Mouse (Mus musculus) heart, embryonic 14.5 days (tissue): ENCODE measurements around the gene Anapc11. TPM values are rescaled to one million over a fixed set of nuclear protein-coding genes. Genes with fewer than 3 reads are reported as not detected.
A peak's percentile ranks its signal among the peaks of the same experiment; 100 is the strongest.
"Not testable (repeated sequence)": the region's sequence is repeated elsewhere in the genome, so short reads cannot be mapped to it uniquely, and the experiment has no call there.

Source experiments
- ATAC-seq: fragments of 200-750 bp; cut with Nextera tagmentation; 2 replicates; pipeline ENCODE4 v1.8.0; 2017; ENCODE audit warnings: low read depth, moderate TSS enrichment; ENCODE audit not compliant: insufficient number of reproducible peaks, insufficient read depth, low FRiP score
- H3K27ac ChIP-seq, 2 experiments: fragments of 200-500 bp in 1 of 2; fragments of 300-500 bp in 1 of 2; sonication (generic) in 1 of 2; replicated peaks in 1 of 2; 2 replicates each; pipeline ENCODE4 v1.5.1; 2012 to 2014; ENCODE audit warnings: low read depth in 2 of 2, low read length in 2 of 2, control low read depth in 1 of 2, mild to moderate bottlenecking in 1 of 2, mixed read lengths in 1 of 2; ENCODE audit not compliant: control insufficient read depth in 1 of 2, insufficient read depth in 1 of 2
- H3K27me3 ChIP-seq: fragments of 300-500 bp; sonication (generic); 2 replicates; pipeline ENCODE4 v1.6.1; 2014; ENCODE audit warnings: mild to moderate bottlenecking, low read length, control low read depth; ENCODE audit not compliant: control insufficient read depth, insufficient read depth
- H3K36me3 ChIP-seq: fragments of 300-500 bp; sonication (generic); 2 replicates; pipeline ENCODE4 v1.6.1; 2014; ENCODE audit warnings: mild to moderate bottlenecking, control low read depth, low read length, mixed read lengths; ENCODE audit not compliant: control insufficient read depth, insufficient read depth
- H3K4me1 ChIP-seq, 2 experiments: fragments of 200-500 bp in 1 of 2; fragments of 300-500 bp in 1 of 2; sonication (generic) in 1 of 2; 2 replicates each; pipeline ENCODE4 v1.6.1; 2012 to 2014; ENCODE audit warnings: low read length in 2 of 2, control low read depth in 1 of 2, mixed read lengths in 1 of 2; ENCODE audit not compliant: control insufficient read depth in 2 of 2, insufficient read depth in 2 of 2
- H3K4me2 ChIP-seq: fragments of 300-500 bp; sonication (generic); 2 replicates; pipeline ENCODE4 v1.6.1; 2014; ENCODE audit warnings: mild to moderate bottlenecking, low read length
- H3K4me3 ChIP-seq, 2 experiments: fragments of 200-500 bp in 1 of 2; fragments of 300-500 bp in 1 of 2; sonication (generic) in 1 of 2; 2 replicates each; pipeline ENCODE4 v1.5.1; 2012 to 2014; ENCODE audit warnings: low read length in 2 of 2, mild to moderate bottlenecking in 2 of 2, control low read depth in 1 of 2, low read depth in 1 of 2, moderate library complexity in 1 of 2; ENCODE audit not compliant: control insufficient read depth in 1 of 2, insufficient read depth in 1 of 2
- H3K9ac ChIP-seq: fragments of 300-500 bp; sonication (generic); 2 replicates; pipeline ENCODE4 v1.6.1; 2014; ENCODE audit warnings: mild to moderate bottlenecking, low read length
- H3K9me3 ChIP-seq: fragments of 300-500 bp; sonication (generic); 2 replicates; pipeline ENCODE4 v1.6.1; 2016; ENCODE audit warnings: low read length, control low read depth; ENCODE audit not compliant: control insufficient read depth
- WGBS: fragments of 180-500 bp; shearing (Covaris S2); extraction: QIAGEN DNeasy Blood & Tissue Kit; methylation state at CpG from one replicate; pipeline ENCODE4 v1.1.7; 2014; 5-methylcytosine and 5-hydroxymethylcytosine counted together
- polyA plus RNA-seq: library from polyadenylated mRNA; unstranded; fragments of >200 nt; fragmentation: Nextera tagmentation; extraction: Ambion mirVana; gene quantifications from 2 replicates; pipeline ENCODE4 v1.2.1, GENCODE M21; 2014

Gene Anapc11
- polyA plus RNA-seq, 1 experiment from 2014 or later, result 251 TPM

GRCm38 (mm10) chr11:120580871-120581331 is 17.3 kb upstream of the Anapc11 start:
- Histone ChIP-seq H3K4me3 (peak overlapping the region; percentile 81 to 91), H3K9me3 (0 out of 2 replicates have a peak, but pooled peaks cover 3% of the 10 kb centered on the region), H3K4me2 (peak overlapping the region; percentile 93), H3K27me3 (no peaks in the 10 kb centered on the region), H3K27ac (peak overlapping the region; percentile 80 to 91), H3K4me1 (peaks cover 21 to 23% of the 10 kb centered on the region in 2 experiments), H3K9ac (peak overlapping the region; percentile 95), H3K36me3 (peaks cover 53% of the 10 kb centered on the region)
- under 1% methylated on average over 44 of the region's 44 CpGs for WGBS
- peak; percentile 37; the same call in 1 of the 2 replicates for ATAC-seq

GRCm38 (mm10) chr11:120581490-120582267 is 16.5 kb upstream of the Anapc11 start, which contains the start of gene Arhgdia:
Gene Arhgdia, minus strand, starts transcription at chr11:120581624.
- Histone ChIP-seq H3K4me2 (peak within 1 kb of the TSS; percentile 93), H3K36me3 (peaks cover 61% of the 10 kb centered on the region), H3K9ac (peak within 1 kb of the TSS; percentile 95), H3K9me3 (0 out of 2 replicates have a peak, but pooled peaks cover 3% of the 10 kb centered on the region), H3K27me3 (no peaks in the 10 kb centered on the region), H3K27ac (peak within 1 kb of the TSS; percentile 80 to 91), H3K4me3 (peak within 1 kb of the TSS; percentile 81 to 91), H3K4me1 (peaks cover 21 to 23% of the 10 kb centered on the region in 2 experiments)
- ATAC-seq, result peak; percentile 64
- 5% methylated on average over 66 of the region's 75 CpGs for WGBS

GRCm38 (mm10) chr11:120582268-120582981 is 15.8 kb upstream of the Anapc11 start:
- 77% methylated on average over 8 of the region's 8 CpGs for WGBS
- H3K36me3 ChIP-seq, result peaks cover 62% of the 10 kb centered on the region
- no peak for ATAC-seq

GRCm38 (mm10) chr11:120582982-120583293 is 15.3 kb upstream of the Anapc11 start:
- not testable (repeated sequence) for H3K4me2 ChIP-seq, H3K27me3 ChIP-seq, H3K27ac ChIP-seq, H3K9ac ChIP-seq, ATAC-seq, H3K4me3 ChIP-seq, H3K9me3 ChIP-seq
- Histone ChIP-seq H3K36me3 (peaks cover 62% of the 10 kb centered on the region), H3K4me1 (peaks cover 21 to 23% of the 10 kb centered on the region in 2 experiments)
- WGBS, result 88% methylated on average over 2 of the region's 2 CpGs

More at GRCm38 (mm10) chr11:120582268-120582981, 15.8 kb upstream of the Anapc11 start:
- H3K9ac ChIP-seq, result peak overlapping the region; percentile 95
- H3K27ac ChIP-seq, result peak overlapping the region; percentile 79 to 91
- H3K27me3 ChIP-seq, result no peaks in the 10 kb centered on the region
- H3K4me2 ChIP-seq, result peak overlapping the region; percentile 93
- 0 out of 2 replicates have a peak, but pooled peaks cover 3% of the 10 kb centered on the region for H3K9me3 ChIP-seq
- peaks cover 21 to 23% of the 10 kb centered on the region in 2 experiments for H3K4me1 ChIP-seq
- H3K4me3 ChIP-seq, result peak overlapping the region; percentile 81 to 91

GRCm38 (mm10) chr11:120583937-120584336 is 14.3 kb upstream of the Anapc11 start:
- Histone ChIP-seq H3K9ac (no peak overlapping the region), H3K9me3 (0 out of 2 replicates have a peak, but pooled peaks cover 3% of the 10 kb centered on the region), H3K4me3 (no peak overlapping the region), H3K4me2 (no peak overlapping the region), H3K27me3 (no peaks in the 10 kb centered on the region), H3K4me1 (peaks cover 21 to 23% of the 10 kb centered on the region in 2 experiments), H3K36me3 (peaks cover 62% of the 10 kb centered on the region), H3K27ac (no peak overlapping the region)
- WGBS, result 100% methylated on average over 1 of the region's 1 CpGs
- ATAC-seq, result no peak

GRCm38 (mm10) chr11:120588531-120588930 is 9.7 kb upstream of the Anapc11 start:
- H3K27me3 ChIP-seq, result no peaks in the 10 kb centered on the region
- 75% methylated on average over 6 of the region's 6 CpGs for WGBS
- H3K9ac ChIP-seq, result no peak overlapping the region
- no peak overlapping the region for H3K27ac ChIP-seq
- no peaks in the 10 kb centered on the region for H3K4me1 ChIP-seq
- H3K4me2 ChIP-seq, result no peak overlapping the region
- peaks cover 94% of the 10 kb centered on the region for H3K36me3 ChIP-seq
- H3K9me3 ChIP-seq, result 0 out of 2 replicates have a peak, but pooled peaks cover 3% of the 10 kb centered on the region
- H3K4me3 ChIP-seq, result no peak overlapping the region
- ATAC-seq, result no peak
